8 mouse cellular contexts compared by ENCODE assay signal in genomic region chr5:141115963-141116362, GRCm38 (mm10).
A peak's percentile ranks its signal among the peaks of the same experiment; 100 is the strongest.
DNase-seq lines count a peak whose midpoint lies in the region; ATAC-seq and TF ChIP-seq lines count a peak whose summit lies in the region.
"Had no signal": no experiment of that assay in that cellular context is flagged by ENCODE, and none has a peak within 500 bp of the region (broad histone marks: within the 10 kb centered on the region; RNA-seq: fewer than 3 reads in every experiment).

No protein-coding gene starts in this region.

- no peak for DNase-seq in heart, embryonic 10.5 days (ENCODE audit: low spot score)
- peak; percentile 36 to 39 for DNase-seq in layer of hippocampus, postnatal 25 days (ENCODE audit: extremely low spot score in 1 of 2, low spot score in 1 of 2)
- DNase-seq in thymus, adult 2 months, result no peak
- DNase-seq: midbrain, embryonic 14.5 days had no signal

- no peak overlapping the region for H3K9ac ChIP-seq in kidney, embryonic 14.5 days (ENCODE audit: low read depth, low read length)
- no peak overlapping the region for H3K9ac ChIP-seq in kidney, embryonic 16.5 days (replicated peaks; ENCODE audit: low read length)
- H3K9ac ChIP-seq in stomach, embryonic 15.5 days, result no peak overlapping the region

- no peaks in the 10 kb centered on the region for H3K9me3 ChIP-seq in kidney, embryonic 14.5 days (ENCODE audit: control insufficient read depth, low read length)
- H3K9me3 ChIP-seq in kidney, embryonic 16.5 days (ENCODE audit: low read length), result no peaks in the 10 kb centered on the region
- no peaks in the 10 kb centered on the region for H3K9me3 ChIP-seq in heart, embryonic 10.5 days
- no peaks in the 10 kb centered on the region for H3K9me3 ChIP-seq in stomach, embryonic 15.5 days

- WGBS in kidney, embryonic 14.5 days, result 41% methylated on average over 8 of the region's 8 CpGs
- 33% methylated on average over 8 of the region's 8 CpGs for whole genome bisulfite sequencing in kidney, embryonic 16.5 days
- 57% methylated on average over 8 of the region's 8 CpGs for WGBS in heart, embryonic 10.5 days
- WGBS in stomach, embryonic 15.5 days, result 57% methylated on average over 8 of the region's 8 CpGs
- WGBS in thymus, adult 2 months, result 96% methylated on average over 8 of the region's 8 CpGs

- H3K4me2 ChIP-seq in kidney, embryonic 14.5 days (replicated peaks; ENCODE audit: low read depth, low read length), result no peak overlapping the region
- H3K4me2 ChIP-seq in kidney, embryonic 16.5 days (replicated peaks; ENCODE audit: low read depth, low read length), result no peak overlapping the region
- H3K4me2 ChIP-seq in stomach, embryonic 15.5 days, result peak overlapping the region; percentile 32; the same call in 1 of the 2 replicates

- TF ChIP-seq POLR2A in thymus, adult 2 months (IDR thresholded peaks at IDR 0.05; ENCODE audit: control insufficient read depth, extremely low read depth, insufficient read depth, low read length, poor library complexity), result no peak

- TF ChIP-seq CTCF in thymus, adult 2 months (IDR thresholded peaks at IDR 0.05; ENCODE audit: borderline replicate concordance, control insufficient read depth, extremely low read depth, insufficient read depth, low read length, poor library complexity), result no peak

- H3K4me1 ChIP-seq in kidney, embryonic 14.5 days (ENCODE audit: control insufficient read depth, insufficient read depth, low read length), result 0 out of 2 replicates have a peak, but pooled peaks cover 7% of the 10 kb centered on the region
- H3K4me1 ChIP-seq in kidney, embryonic 16.5 days (ENCODE audit: insufficient read depth, low read length), result peaks cover 6% of the 10 kb centered on the region
- H3K4me1 ChIP-seq in heart, embryonic 10.5 days, result peaks cover 17% of the 10 kb centered on the region
- no peaks in the 10 kb centered on the region; the same call in 1 of the 2 replicates for H3K4me1 ChIP-seq in stomach, embryonic 15.5 days
- H3K4me1 ChIP-seq in thymus, adult 2 months (replicated peaks; ENCODE audit: control insufficient read depth, insufficient read depth, low read length), result no peaks in the 10 kb centered on the region

- ATAC-seq in kidney, embryonic 14.5 days (ENCODE audit: low FRiP score, low TSS enrichment), result peak; percentile 46; the same call in 1 of the 2 replicates
- ATAC-seq in kidney, embryonic 16.5 days (ENCODE audit: low FRiP score, low TSS enrichment), result no peak
- no peak for ATAC-seq in stomach, embryonic 15.5 days (ENCODE audit: insufficient read depth, low FRiP score, low read depth)
- ATAC-seq in monocyte, adult 5-6 weeks (replicated peaks; ENCODE audit: insufficient number of reproducible peaks, low FRiP score, low TSS enrichment, poor library complexity, severe bottlenecking), result no peak

- H3K27me3 ChIP-seq in kidney, embryonic 14.5 days (ENCODE audit: control insufficient read depth, insufficient read depth, low read length), result no peaks in the 10 kb centered on the region
- H3K27me3 ChIP-seq in kidney, embryonic 16.5 days (ENCODE audit: insufficient read depth, low read length), result no peaks in the 10 kb centered on the region; the same call in 1 of the 2 replicates
- no peaks in the 10 kb centered on the region; the same call in 1 of the 2 replicates for H3K27me3 ChIP-seq in heart, embryonic 10.5 days (ENCODE audit: insufficient read depth, poor library complexity, severe bottlenecking)
- no peaks in the 10 kb centered on the region for H3K27me3 ChIP-seq in stomach, embryonic 15.5 days (replicated peaks)
- H3K27me3 ChIP-seq in thymus, adult 2 months (ENCODE audit: control insufficient read depth, insufficient read depth, low read length), result no peaks in the 10 kb centered on the region

- no peak overlapping the region for H3K4me3 ChIP-seq in kidney, embryonic 14.5 days (ENCODE audit: low read length)
- H3K4me3 ChIP-seq in kidney, embryonic 16.5 days (ENCODE audit: low read length), result no peak overlapping the region
- no peak overlapping the region for H3K4me3 ChIP-seq in heart, embryonic 10.5 days
- no peak overlapping the region for H3K4me3 ChIP-seq in stomach, embryonic 15.5 days (replicated peaks)
- H3K4me3 ChIP-seq in thymus, adult 2 months (ENCODE audit: control insufficient read depth, insufficient read depth, low read length), result no peak overlapping the region

- H3K36me3 ChIP-seq in kidney, embryonic 14.5 days (ENCODE audit: control insufficient read depth, insufficient read depth, low read length), result no peaks in the 10 kb centered on the region
- no peaks in the 10 kb centered on the region for H3K36me3 ChIP-seq in kidney, embryonic 16.5 days (ENCODE audit: insufficient read depth, low read length)
- no peaks in the 10 kb centered on the region for H3K36me3 ChIP-seq in heart, embryonic 10.5 days
- no peaks in the 10 kb centered on the region for H3K36me3 ChIP-seq in stomach, embryonic 15.5 days
- H3K36me3 ChIP-seq in thymus, adult 2 months (ENCODE audit: control insufficient read depth, insufficient read depth, low read length), result no peaks in the 10 kb centered on the region

- no peak overlapping the region for H3K27ac ChIP-seq in kidney, embryonic 14.5 days (ENCODE audit: low read depth, low read length)
- no peak overlapping the region for H3K27ac ChIP-seq in kidney, embryonic 16.5 days (ENCODE audit: low read length)
- H3K27ac ChIP-seq in heart, embryonic 10.5 days, result peak overlapping the region; percentile 17; the same call in 1 of the 2 replicates
- H3K27ac ChIP-seq in stomach, embryonic 15.5 days, result no peak overlapping the region
- H3K27ac ChIP-seq in thymus, adult 2 months (ENCODE audit: control insufficient read depth, insufficient read depth, low read length), result no peak overlapping the region

Comparison
In these comparisons a context has a peak if more than half of its experiments do, and no peak if none do; other contexts are left out.
1. DNase-seq: peak in layer of hippocampus, postnatal 25 days (2 of 2); none in heart, embryonic 10.5 days (single experiment) and thymus, adult 2 months (single experiment).